ENCODE assay signal across 8 mouse cellular contexts in the genomic region with DNA sequence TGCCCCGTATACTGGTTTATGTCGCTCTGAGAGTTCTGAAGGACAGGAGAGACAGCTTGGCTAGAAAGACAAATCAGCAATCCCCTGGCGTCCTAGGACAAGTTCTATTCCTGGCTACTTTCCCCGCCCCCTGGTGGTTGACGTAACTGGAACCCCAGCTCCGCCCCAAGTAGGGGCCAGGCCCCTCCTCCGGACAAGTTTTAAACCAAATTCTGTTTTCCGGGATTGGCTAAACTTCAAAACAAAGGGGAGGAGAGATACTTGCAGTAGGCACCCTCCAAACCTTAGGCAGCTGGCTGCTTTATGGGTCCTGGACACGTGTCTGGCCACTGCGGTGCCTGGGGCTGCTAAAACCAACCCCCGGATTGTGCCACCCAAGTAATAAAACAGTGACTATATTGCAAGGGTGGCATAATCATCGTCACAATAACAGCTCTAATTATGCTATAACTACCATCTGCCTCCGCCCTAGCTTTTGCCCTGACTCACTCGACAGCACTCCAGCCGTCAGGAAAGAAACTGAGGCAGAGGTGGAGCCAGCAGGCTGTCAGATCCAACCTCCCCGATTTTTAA. TPM values are rescaled to one million over a fixed set of nuclear protein-coding genes. Genes with fewer than 3 reads are reported as not detected.
DNase-seq lines count a peak whose midpoint lies in the region; ATAC-seq and TF ChIP-seq lines count a peak whose summit lies in the region.

No protein-coding gene starts in this region.

- 0% methylated on average over 16 of the region's 16 CpGs for WGBS in heart, embryonic 12.5 days
- under 1% methylated on average over 16 of the region's 16 CpGs for WGBS in kidney, postnatal 0 days
- under 1% methylated on average over 16 of the region's 16 CpGs for WGBS in liver, embryonic 11.5 days
- WGBS in stomach, embryonic 15.5 days = under 1% methylated on average over 16 of the region's 16 CpGs

- peak; percentile 68 for ATAC-seq in erythroid progenitor cell, adult 5-6 weeks (replicated peaks; ENCODE audit: low FRiP score, poor library complexity, severe bottlenecking)
- ATAC-seq in heart, embryonic 12.5 days (ENCODE audit: insufficient number of reproducible peaks, low FRiP score) = peak; percentile 81
- peak; percentile 68 for ATAC-seq in kidney, postnatal 0 days (replicated peaks; ENCODE audit: low FRiP score, low read depth)
- ATAC-seq in liver, embryonic 11.5 days (replicated peaks; ENCODE audit: low FRiP score) = peak; percentile 69
- ATAC-seq in stomach, embryonic 15.5 days (ENCODE audit: insufficient read depth, low FRiP score, low read depth) = peak; percentile 68

- peak overlapping the region; percentile 73 for H3K9ac ChIP-seq in heart, embryonic 12.5 days
- H3K9ac ChIP-seq in kidney, postnatal 0 days (ENCODE audit: low read depth, low read length) = peak overlapping the region; percentile 56
- peak overlapping the region; percentile 79 for H3K9ac ChIP-seq in liver, embryonic 11.5 days (ENCODE audit: low read depth, low read length)
- H3K9ac ChIP-seq in stomach, embryonic 15.5 days = peak overlapping the region; percentile 38

- H3ac ChIP-seq in C2C12 (ENCODE audit: control insufficient read depth, insufficient read length, low read depth) = peak overlapping the region; percentile 51

- no peaks in the 10 kb centered on the region for H3K9me3 ChIP-seq in heart, embryonic 12.5 days (replicated peaks)
- H3K9me3 ChIP-seq in kidney, postnatal 0 days (replicated peaks; ENCODE audit: low read length) = no peaks in the 10 kb centered on the region
- no peaks in the 10 kb centered on the region for H3K9me3 ChIP-seq in liver, embryonic 11.5 days (ENCODE audit: control insufficient read depth, low read length)
- H3K9me3 ChIP-seq in stomach, embryonic 15.5 days = no peaks in the 10 kb centered on the region

- H3K79me2 ChIP-seq in C2C12 (ENCODE audit: control insufficient read depth, insufficient read depth) = peaks cover 18% of the 10 kb centered on the region

- peak overlapping the region; percentile 35 for H3K4me3 ChIP-seq in C2C12 (ENCODE audit: insufficient read depth, poor library complexity, severe bottlenecking)
- peak overlapping the region; percentile 74 for H3K4me3 ChIP-seq in heart, embryonic 12.5 days
- H3K4me3 ChIP-seq in kidney, postnatal 0 days (replicated peaks; ENCODE audit: low read depth, low read length) = peak overlapping the region; percentile 70
- peak overlapping the region; percentile 86 for H3K4me3 ChIP-seq in liver, embryonic 11.5 days (ENCODE audit: low read depth, low read length)
- H3K4me3 ChIP-seq in stomach, embryonic 15.5 days (replicated peaks) = peak overlapping the region; percentile 75

- H3K4me2 ChIP-seq in heart, embryonic 12.5 days = peak overlapping the region; percentile 74
- peak overlapping the region; percentile 71 for H3K4me2 ChIP-seq in kidney, postnatal 0 days (ENCODE audit: low read length)
- H3K4me2 ChIP-seq in liver, embryonic 11.5 days = peak overlapping the region; percentile 88
- peak overlapping the region; percentile 86 for H3K4me2 ChIP-seq in stomach, embryonic 15.5 days

- peaks cover 14% of the 10 kb centered on the region for H3K36me3 ChIP-seq in C2C12 (ENCODE audit: control insufficient read depth, insufficient read depth)
- H3K36me3 ChIP-seq in heart, embryonic 12.5 days = peaks cover 20% of the 10 kb centered on the region
- H3K36me3 ChIP-seq in kidney, postnatal 0 days (ENCODE audit: insufficient read depth, low read length) = peaks cover 12% of the 10 kb centered on the region; the same call in 1 of the 2 replicates
- peaks cover 13% of the 10 kb centered on the region; the same call in 1 of the 2 replicates for H3K36me3 ChIP-seq in liver, embryonic 11.5 days (ENCODE audit: control insufficient read depth, insufficient read depth, low read length)
- peaks cover 12% of the 10 kb centered on the region for H3K36me3 ChIP-seq in stomach, embryonic 15.5 days

- H3K4me1 ChIP-seq in heart, embryonic 12.5 days (replicated peaks) = peaks cover 28% of the 10 kb centered on the region
- H3K4me1 ChIP-seq in kidney, postnatal 0 days (replicated peaks; ENCODE audit: insufficient read depth, low read length) = peaks cover 9% of the 10 kb centered on the region; the same call in 1 of the 2 replicates
- H3K4me1 ChIP-seq in liver, embryonic 11.5 days (replicated peaks; ENCODE audit: control insufficient read depth, insufficient read depth, low read length) = peaks cover 36% of the 10 kb centered on the region
- H3K4me1 ChIP-seq in stomach, embryonic 15.5 days = peaks cover 21% of the 10 kb centered on the region

- peak; percentile 93 for DNase-seq in brain, embryonic 14.5 days (ENCODE audit: low read depth)
- DNase-seq in kidney, postnatal 0 days (ENCODE audit: low spot score) = peak; percentile 97
- DNase-seq in liver, embryonic 11.5 days (ENCODE audit: low spot score) = peak; percentile 89
- peak; percentile 95 for DNase-seq in naive thymus-derived CD4-positive, alpha-beta T cell, adult 2 months (ENCODE audit: low read depth)

- no peaks in the 10 kb centered on the region for H3K27me3 ChIP-seq in C2C12 (ENCODE audit: control insufficient read depth, insufficient read depth, insufficient read length)
- no peaks in the 10 kb centered on the region for H3K27me3 ChIP-seq in heart, embryonic 12.5 days (replicated peaks)
- no peaks in the 10 kb centered on the region for H3K27me3 ChIP-seq in kidney, postnatal 0 days (ENCODE audit: insufficient read depth, low read length)
- no peaks in the 10 kb centered on the region for H3K27me3 ChIP-seq in liver, embryonic 11.5 days (replicated peaks; ENCODE audit: control insufficient read depth, insufficient read depth, low read length)
- no peaks in the 10 kb centered on the region for H3K27me3 ChIP-seq in stomach, embryonic 15.5 days (replicated peaks)

- peak overlapping the region; percentile 98 for H3K27ac ChIP-seq in heart, embryonic 12.5 days (ENCODE audit: poor library complexity, severe bottlenecking)
- H3K27ac ChIP-seq in kidney, postnatal 0 days = peak overlapping the region; percentile 77
- H3K27ac ChIP-seq in liver, embryonic 11.5 days (ENCODE audit: low read depth, low read length) = peak overlapping the region; percentile 96
- peak overlapping the region; percentile 93 for H3K27ac ChIP-seq in stomach, embryonic 15.5 days

- no peak for TF ChIP-seq POLR2A in brain, embryonic 14.5 days (IDR thresholded peaks at IDR 0.05; ENCODE audit: borderline replicate concordance, extremely low read depth, insufficient read depth, insufficient read length, poor library complexity, severe bottlenecking)

- peaks cover 5% of the 10 kb centered on the region for H3K79me3 ChIP-seq in C2C12 (ENCODE audit: low read depth)

- no peak for TF ChIP-seq CTCF in C2C12 (IDR thresholded peaks at IDR 0.05; ENCODE audit: control insufficient read depth, insufficient read depth, insufficient read length)
- peak; percentile 49; the same call in 1 of the 2 replicates for TF ChIP-seq CTCF in brain, embryonic 14.5 days (IDR thresholded peaks at IDR 0.05; ENCODE audit: borderline replicate concordance, extremely low read depth, insufficient read depth, insufficient read length)
- TF ChIP-seq CTCF in kidney, postnatal 0 days (IDR thresholded peaks at IDR 0.05; ENCODE audit: low read depth) = peak; percentile 63

RNA-seq across cellular contexts. Expression of gene Gtpbp2, which starts 0.7 kb away (rescaled TPM):
- 14.4 TPM for polyA plus RNA-seq in C2C12 (2012; fragmentation: generic; extraction: Trizol)
- polyA plus RNA-seq in brain, embryonic 14.5 days (2012; rRNA removed) = 169 and 209 TPM in 2 replicates
- 369 and 467 TPM in 2 replicates for total RNA-seq in erythroid progenitor cell, adult 5-6 weeks (2015; ENCODE audit: low replicate concordance)
- 572 and 831 TPM in 2 replicates for total RNA-seq in erythroid progenitor cell, adult 5-6 weeks (2017; ENCODE audit: low replicate concordance)
- polyA plus RNA-seq in heart, embryonic 12.5 days (2016; fragmentation: Nextera tagmentation; extraction: Ambion mirVana) = 34.5 and 39.1 TPM in 2 replicates
- 25.4 and 26.3 TPM in 2 replicates for polyA plus RNA-seq in kidney, postnatal 0 days (2015; fragmentation: Nextera tagmentation; extraction: Ambion mirVana)
- polyA plus RNA-seq in liver, embryonic 11.5 days (2014; fragmentation: Nextera tagmentation; extraction: Ambion mirVana) = 26.1 and 31.1 TPM in 2 replicates
- polyA plus RNA-seq in stomach, embryonic 15.5 days (2015; fragmentation: Nextera tagmentation; extraction: Ambion mirVana) = 34.7 and 35.8 TPM in 2 replicates

RNA-seq across cellular contexts. Expression of gene Mad2l1bp, which starts 6.8 kb away (rescaled TPM):
- 29.6 TPM for polyA plus RNA-seq in C2C12 (2012; fragmentation: generic; extraction: Trizol)
- 20.4 and 28.4 TPM in 2 replicates for polyA plus RNA-seq in brain, embryonic 14.5 days (2012; rRNA removed)
- 75.0 and 75.3 TPM in 2 replicates for total RNA-seq in erythroid progenitor cell, adult 5-6 weeks (2015; ENCODE audit: low replicate concordance)
- 22.3 and 26.2 TPM in 2 replicates for total RNA-seq in erythroid progenitor cell, adult 5-6 weeks (2017; ENCODE audit: low replicate concordance)
- 34.0 and 35.6 TPM in 2 replicates for polyA plus RNA-seq in heart, embryonic 12.5 days (2016; fragmentation: Nextera tagmentation; extraction: Ambion mirVana)
- polyA plus RNA-seq in kidney, postnatal 0 days (2015; fragmentation: Nextera tagmentation; extraction: Ambion mirVana) = 32.4 and 35.6 TPM in 2 replicates
- 37.2 and 41.2 TPM in 2 replicates for polyA plus RNA-seq in liver, embryonic 11.5 days (2014; fragmentation: Nextera tagmentation; extraction: Ambion mirVana)
- 32.9 and 33.3 TPM in 2 replicates for polyA plus RNA-seq in stomach, embryonic 15.5 days (2015; fragmentation: Nextera tagmentation; extraction: Ambion mirVana)

RNA-seq across cellular contexts. Expression of gene Rsph9, which starts 16.2 kb away (rescaled TPM):
- polyA plus RNA-seq in C2C12 (2012; fragmentation: generic; extraction: Trizol) = 2.5 TPM
- 32.5 and 35.7 TPM in 2 replicates for polyA plus RNA-seq in brain, embryonic 14.5 days (2012; rRNA removed)
- 3.8 and 6.8 TPM in 2 replicates for total RNA-seq in erythroid progenitor cell, adult 5-6 weeks (2015; ENCODE audit: low replicate concordance)
- 9.9 TPM in 1 of 2 replicates, not detected in the other for total RNA-seq in erythroid progenitor cell, adult 5-6 weeks (2017; ENCODE audit: low replicate concordance)
- polyA plus RNA-seq in heart, embryonic 12.5 days (2016; fragmentation: Nextera tagmentation; extraction: Ambion mirVana) = 5.5 and 5.8 TPM in 2 replicates
- polyA plus RNA-seq in kidney, postnatal 0 days (2015; fragmentation: Nextera tagmentation; extraction: Ambion mirVana) = 18.8 and 19.8 TPM in 2 replicates
- polyA plus RNA-seq in liver, embryonic 11.5 days (2014; fragmentation: Nextera tagmentation; extraction: Ambion mirVana) = 2.0 TPM in 2 replicates
- 8.7 and 11.6 TPM in 2 replicates for polyA plus RNA-seq in stomach, embryonic 15.5 days (2015; fragmentation: Nextera tagmentation; extraction: Ambion mirVana)

RNA-seq across cellular contexts. Expression of gene Polh, which starts 42.3 kb away (rescaled TPM):
- polyA plus RNA-seq in C2C12 (2012; fragmentation: generic; extraction: Trizol) = 14.4 TPM
- 10.8 and 11.0 TPM in 2 replicates for polyA plus RNA-seq in brain, embryonic 14.5 days (2012; rRNA removed)
- total RNA-seq in erythroid progenitor cell, adult 5-6 weeks (2015; ENCODE audit: low replicate concordance) = 40.4 and 61.2 TPM in 2 replicates
- total RNA-seq in erythroid progenitor cell, adult 5-6 weeks (2017; ENCODE audit: low replicate concordance) = 96.1 and 102 TPM in 2 replicates
- 12.5 and 12.7 TPM in 2 replicates for polyA plus RNA-seq in heart, embryonic 12.5 days (2016; fragmentation: Nextera tagmentation; extraction: Ambion mirVana)
- polyA plus RNA-seq in kidney, postnatal 0 days (2015; fragmentation: Nextera tagmentation; extraction: Ambion mirVana) = 10.5 and 11.1 TPM in 2 replicates
- polyA plus RNA-seq in liver, embryonic 11.5 days (2014; fragmentation: Nextera tagmentation; extraction: Ambion mirVana) = 20.9 and 22.3 TPM in 2 replicates
- 15.3 and 15.4 TPM in 2 replicates for polyA plus RNA-seq in stomach, embryonic 15.5 days (2015; fragmentation: Nextera tagmentation; extraction: Ambion mirVana)

RNA-seq across cellular contexts. Expression of gene Xpo5, which starts 42.4 kb away (rescaled TPM):
- polyA plus RNA-seq in C2C12 (2012; fragmentation: generic; extraction: Trizol) = 46.1 TPM
- polyA plus RNA-seq in brain, embryonic 14.5 days (2012; rRNA removed) = 57.0 and 58.5 TPM in 2 replicates
- total RNA-seq in erythroid progenitor cell, adult 5-6 weeks (2015; ENCODE audit: low replicate concordance) = 26.8 and 35.0 TPM in 2 replicates
- 26.6 and 32.0 TPM in 2 replicates for total RNA-seq in erythroid progenitor cell, adult 5-6 weeks (2017; ENCODE audit: low replicate concordance)
- 29.9 and 32.4 TPM in 2 replicates for polyA plus RNA-seq in heart, embryonic 12.5 days (2016; fragmentation: Nextera tagmentation; extraction: Ambion mirVana)
- polyA plus RNA-seq in kidney, postnatal 0 days (2015; fragmentation: Nextera tagmentation; extraction: Ambion mirVana) = 23.3 and 26.7 TPM in 2 replicates
- 56.4 and 62.8 TPM in 2 replicates for polyA plus RNA-seq in liver, embryonic 11.5 days (2014; fragmentation: Nextera tagmentation; extraction: Ambion mirVana)
- 30.1 and 33.3 TPM in 2 replicates for polyA plus RNA-seq in stomach, embryonic 15.5 days (2015; fragmentation: Nextera tagmentation; extraction: Ambion mirVana)

Comparison
In these comparisons a context has a peak if more than half of its experiments do, and no peak if none do; other contexts are left out.
1. Peak in every context shown above with its lines: DNase-seq, ATAC-seq, H3K4me3 ChIP-seq and H3K27ac ChIP-seq.
2. H3K4me3 ChIP-seq: peak in every context shown above with its lines; median percentile 86 in liver, embryonic 11.5 days; 75 in stomach, embryonic 15.5 days; 74 in heart, embryonic 12.5 days; 70 in kidney, postnatal 0 days; 35 in C2C12.